Mouse (Mus musculus): ENCODE measurements around the gene Ptn. TPM values are rescaled to one million over a fixed set of nuclear protein-coding genes. Genes with fewer than 3 reads are reported as not detected.
A peak's percentile ranks its signal among the peaks of the same experiment; 100 is the strongest.

Ptn gene
- polyA plus RNA-seq, 1 experiment from 2014 or later = 858 TPM

DNA sequence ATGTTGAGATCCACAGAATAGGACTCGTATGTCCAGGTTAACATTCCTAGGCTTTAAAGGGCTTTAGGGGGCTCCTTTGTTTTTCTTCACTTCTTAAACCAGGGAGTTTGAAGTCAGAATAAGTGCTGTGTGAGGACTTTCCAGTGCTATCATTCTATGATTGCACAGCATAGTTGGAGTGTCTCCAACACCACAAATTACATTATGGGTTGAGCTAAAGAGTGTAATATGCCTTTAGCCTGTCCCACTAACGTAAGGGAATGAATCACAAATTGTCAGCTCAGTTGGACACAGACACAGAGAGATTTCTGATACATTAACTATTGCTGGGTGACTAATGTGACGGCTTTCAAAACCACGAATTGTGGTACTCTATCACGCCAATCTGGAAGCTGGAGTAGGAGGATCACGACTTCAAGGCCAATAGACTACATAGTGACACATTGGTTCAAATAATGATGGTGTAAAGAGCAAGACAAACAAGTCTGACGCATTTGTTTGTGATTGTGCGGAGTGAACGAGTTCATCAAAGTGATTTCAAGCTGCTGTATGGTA, 20.4 kb upstream of the Ptn start:
- Histone ChIP-seq H3K36me3 (ENCODE audit: control insufficient read depth, insufficient read depth, low read length) (no peaks in the 10 kb centered on the region), H3K4me1 (ENCODE audit: control insufficient read depth, insufficient read depth, low read length) (peaks cover 12% of the 10 kb centered on the region), H3K9ac (ENCODE audit: low read depth, low read length) (no peak overlapping the region), H3K27ac (replicated peaks; ENCODE audit: low read depth, low read length) (peak overlapping the region; percentile 39), H3K27me3 (replicated peaks; ENCODE audit: control insufficient read depth, insufficient read depth, low read length) (no peaks in the 10 kb centered on the region), H3K4me3 (ENCODE audit: low read depth, low read length) (no peak overlapping the region), H3K9me3 (ENCODE audit: control insufficient read depth, low read length) (no peaks in the 10 kb centered on the region), H3K4me2 (ENCODE audit: low read depth, low read length) (no peak overlapping the region)
- WGBS = 68% methylated on average over 9 of the region's 9 CpGs
- DNase-seq (ENCODE audit: low spot score) (peak; percentile 78), ATAC-seq (ENCODE audit: low read depth) (0 out of 2 replicates have a peak, but pooled peaks have one; percentile 60)

DNA sequence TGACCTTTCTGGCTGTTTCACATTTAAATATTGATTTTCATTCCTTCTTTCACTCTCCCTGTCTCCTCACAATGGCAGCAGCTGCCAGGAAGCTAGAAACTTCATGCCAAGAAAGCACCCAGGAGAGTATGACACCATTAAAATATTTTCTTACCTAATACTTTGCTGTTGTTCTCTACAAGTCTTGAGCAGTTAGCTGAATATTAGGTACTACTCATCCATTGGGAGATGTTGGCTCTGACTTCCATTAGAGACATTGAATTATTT, 9.7 kb upstream of the Ptn start:
- Histone ChIP-seq H3K36me3 (ENCODE audit: control insufficient read depth, insufficient read depth, low read length) (no peaks in the 10 kb centered on the region), H3K9ac (ENCODE audit: low read depth, low read length) (no peak overlapping the region), H3K9me3 (ENCODE audit: control insufficient read depth, low read length) (no peaks in the 10 kb centered on the region), H3K4me1 (ENCODE audit: control insufficient read depth, insufficient read depth, low read length) (peaks cover 24% of the 10 kb centered on the region), H3K27ac (replicated peaks; ENCODE audit: low read depth, low read length) (peak overlapping the region; percentile 71), H3K4me2 (ENCODE audit: low read depth, low read length) (0 out of 2 replicates have a peak overlapping the region, but pooled peaks have one; percentile 0), H3K27me3 (replicated peaks; ENCODE audit: control insufficient read depth, insufficient read depth, low read length) (no peaks in the 10 kb centered on the region), H3K4me3 (ENCODE audit: low read depth, low read length) (no peak overlapping the region)
- ATAC-seq (ENCODE audit: low read depth) (0 out of 2 replicates have a peak, but pooled peaks have one; percentile 13), DNase-seq (ENCODE audit: low spot score) (no peak)

DNA sequence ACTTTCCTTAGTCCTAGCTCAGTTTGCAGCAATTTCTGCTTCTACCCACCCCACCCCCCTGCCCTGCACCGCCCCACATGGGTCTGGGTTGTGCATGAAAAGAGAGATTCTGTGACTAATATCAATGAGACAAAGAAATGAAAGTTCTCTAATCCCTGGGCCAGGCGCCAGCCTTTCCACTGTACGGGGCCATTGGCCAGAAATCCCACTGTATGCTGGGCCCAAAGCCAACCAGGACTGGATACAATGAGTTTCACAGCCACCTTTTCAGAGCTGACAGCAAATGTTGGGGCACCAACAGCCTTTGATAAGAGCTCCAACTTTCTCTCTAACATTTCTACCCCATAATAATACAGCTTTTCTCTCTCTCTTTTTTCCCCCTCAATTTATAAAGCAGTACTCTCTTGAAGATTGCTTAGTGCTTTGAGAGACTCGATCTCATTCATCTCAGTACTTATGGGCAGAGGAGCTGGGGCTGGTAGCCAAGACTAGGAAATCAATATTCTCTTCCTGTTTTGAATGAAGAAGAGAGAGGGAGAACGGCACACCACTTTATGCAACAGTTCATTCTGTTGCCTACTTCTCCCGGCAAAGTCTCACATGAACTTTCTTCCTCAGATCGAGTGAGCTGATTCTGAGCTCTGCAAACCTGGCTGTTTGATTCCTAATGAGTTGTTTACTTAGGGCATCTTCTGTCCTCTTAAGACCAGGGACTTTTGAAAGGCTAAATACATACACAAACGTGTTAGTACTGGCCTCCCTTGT, 9.2 kb upstream of the Ptn start:
- Histone ChIP-seq H3K9me3 (ENCODE audit: control insufficient read depth, low read length) (no peaks in the 10 kb centered on the region), H3K27me3 (replicated peaks; ENCODE audit: control insufficient read depth, insufficient read depth, low read length) (no peaks in the 10 kb centered on the region), H3K36me3 (ENCODE audit: control insufficient read depth, insufficient read depth, low read length) (no peaks in the 10 kb centered on the region), H3K4me1 (ENCODE audit: control insufficient read depth, insufficient read depth, low read length) (peaks cover 24% of the 10 kb centered on the region), H3K4me3 (ENCODE audit: low read depth, low read length) (no peak overlapping the region), H3K4me2 (ENCODE audit: low read depth, low read length) (peak overlapping the region; percentile 0; the same call in 1 of the 2 replicates), H3K9ac (ENCODE audit: low read depth, low read length) (no peak overlapping the region), H3K27ac (replicated peaks; ENCODE audit: low read depth, low read length) (peak overlapping the region; percentile 71)
- WGBS = 18% methylated on average over 8 of the region's 8 CpGs
- DNase-seq (ENCODE audit: low spot score) (peak; percentile 94), ATAC-seq (ENCODE audit: low read depth) (peak; percentile 98)

DNA sequence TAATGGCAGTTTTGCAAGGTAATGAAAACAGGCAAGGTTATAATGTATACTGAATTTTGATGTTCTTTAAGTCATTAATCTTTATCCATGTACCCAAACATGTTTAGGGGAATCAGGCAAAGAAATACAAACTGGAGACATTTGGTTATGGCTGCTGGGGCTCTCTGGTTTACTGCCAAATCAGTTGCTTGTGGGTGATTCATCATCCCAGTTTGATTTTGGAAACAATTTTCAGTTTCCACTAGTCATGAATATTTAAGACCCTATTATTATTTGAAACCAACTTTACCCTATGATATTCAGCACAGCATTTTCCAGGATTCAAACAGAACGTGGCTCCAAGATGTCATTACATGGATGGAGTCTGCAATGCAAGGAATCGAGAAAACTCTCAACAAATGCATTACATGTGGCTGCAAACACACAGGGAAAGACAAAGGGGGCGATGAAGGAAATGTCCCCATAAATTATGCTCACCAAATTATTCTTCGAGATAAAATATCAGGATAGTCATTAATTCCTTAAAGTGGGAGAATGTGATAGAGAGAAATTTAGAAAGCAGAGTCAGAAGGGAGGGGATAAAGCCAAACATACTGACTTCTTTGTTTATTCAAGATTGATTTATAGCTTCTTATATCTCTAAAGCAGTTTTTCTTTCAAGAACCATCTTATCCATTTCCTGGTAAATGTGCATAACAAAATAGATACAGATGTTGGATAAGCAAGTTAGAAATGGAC, 8.4 kb upstream of the Ptn start:
- H3K9ac ChIP-seq (ENCODE audit: low read depth, low read length) = no peak overlapping the region
- WGBS = 38% methylated on average over 4 of the region's 4 CpGs
- ATAC-seq (ENCODE audit: low read depth) = no peak; the same call in 1 of the 2 replicates
- peaks cover 24% of the 10 kb centered on the region for H3K4me1 ChIP-seq (ENCODE audit: control insufficient read depth, insufficient read depth, low read length)
- no peak overlapping the region for H3K4me3 ChIP-seq (ENCODE audit: low read depth, low read length)
- H3K9me3 ChIP-seq (ENCODE audit: control insufficient read depth, low read length) = no peaks in the 10 kb centered on the region
- peak overlapping the region; percentile 71 for H3K27ac ChIP-seq (replicated peaks; ENCODE audit: low read depth, low read length)
- H3K36me3 ChIP-seq (ENCODE audit: control insufficient read depth, insufficient read depth, low read length) = no peaks in the 10 kb centered on the region
- peak overlapping the region; percentile 0; the same call in 1 of the 2 replicates for H3K4me2 ChIP-seq (ENCODE audit: low read depth, low read length)
- no peak for DNase-seq (ENCODE audit: low spot score)
- no peaks in the 10 kb centered on the region for H3K27me3 ChIP-seq (replicated peaks; ENCODE audit: control insufficient read depth, insufficient read depth, low read length)

DNA sequence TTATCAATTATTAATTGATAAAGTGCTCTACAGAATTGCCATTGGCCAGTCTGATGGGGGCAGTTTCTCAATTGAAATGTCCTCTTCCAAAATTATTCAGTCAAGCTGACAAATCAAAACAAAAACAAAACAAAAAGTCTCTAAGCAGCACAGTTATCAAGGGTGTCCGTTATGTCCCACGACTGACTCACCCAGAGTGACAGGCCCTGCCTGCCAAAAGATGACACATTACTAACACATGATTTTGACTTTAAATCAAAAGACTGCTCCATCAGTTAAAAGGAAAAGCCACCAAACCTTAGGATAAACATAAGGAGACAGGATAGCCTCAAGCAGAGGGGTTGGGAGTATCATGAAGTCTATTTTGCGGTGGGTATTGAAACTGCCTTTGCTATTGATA, 6.6 kb upstream of the Ptn start:
- no peak for ATAC-seq (ENCODE audit: low read depth)
- Histone ChIP-seq H3K36me3 (ENCODE audit: control insufficient read depth, insufficient read depth, low read length) (no peaks in the 10 kb centered on the region), H3K9me3 (ENCODE audit: control insufficient read depth, low read length) (no peaks in the 10 kb centered on the region), H3K27me3 (replicated peaks; ENCODE audit: control insufficient read depth, insufficient read depth, low read length) (no peaks in the 10 kb centered on the region), H3K9ac (ENCODE audit: low read depth, low read length) (no peak overlapping the region), H3K27ac (replicated peaks; ENCODE audit: low read depth, low read length) (no peak overlapping the region), H3K4me1 (ENCODE audit: control insufficient read depth, insufficient read depth, low read length) (peaks cover 27% of the 10 kb centered on the region), H3K4me2 (ENCODE audit: low read depth, low read length) (no peak overlapping the region), H3K4me3 (ENCODE audit: low read depth, low read length) (no peak overlapping the region)
- 82% methylated on average over 3 of the region's 3 CpGs for WGBS
- no peak for DNase-seq (ENCODE audit: low spot score)

DNA sequence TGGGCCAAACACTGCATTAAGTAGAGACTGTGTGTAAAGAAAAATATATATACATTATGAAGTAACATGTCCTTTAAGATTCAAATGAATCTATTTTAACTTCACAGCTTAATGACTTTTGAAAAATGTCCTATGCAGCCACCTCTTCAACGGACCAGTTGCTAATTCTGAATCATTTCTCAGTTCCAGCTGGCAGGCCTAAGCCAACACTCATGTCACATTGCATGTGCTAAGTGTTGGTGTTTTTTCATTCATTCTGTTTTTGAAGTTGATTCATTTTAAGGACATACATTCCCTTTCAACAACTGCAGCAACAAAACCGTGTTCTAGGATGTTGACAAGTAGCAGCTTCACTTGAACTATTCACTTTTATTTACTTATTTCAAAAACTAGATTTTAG, 6.0 kb upstream of the Ptn start:
- H3K4me2 ChIP-seq (ENCODE audit: low read depth, low read length) = no peak overlapping the region
- ATAC-seq (ENCODE audit: low read depth) (no peak), DNase-seq (ENCODE audit: low spot score) (no peak)
- H3K27me3 ChIP-seq (replicated peaks; ENCODE audit: control insufficient read depth, insufficient read depth, low read length) = no peaks in the 10 kb centered on the region
- no peaks in the 10 kb centered on the region for H3K9me3 ChIP-seq (ENCODE audit: control insufficient read depth, low read length)
- no peak overlapping the region for H3K4me3 ChIP-seq (ENCODE audit: low read depth, low read length)
- no peaks in the 10 kb centered on the region for H3K36me3 ChIP-seq (ENCODE audit: control insufficient read depth, insufficient read depth, low read length)
- peaks cover 28% of the 10 kb centered on the region for H3K4me1 ChIP-seq (ENCODE audit: control insufficient read depth, insufficient read depth, low read length)
- WGBS = 80% methylated on average over 2 of the region's 2 CpGs
- no peak overlapping the region for H3K27ac ChIP-seq (replicated peaks; ENCODE audit: low read depth, low read length)
- H3K9ac ChIP-seq (ENCODE audit: low read depth, low read length) = no peak overlapping the region

DNA sequence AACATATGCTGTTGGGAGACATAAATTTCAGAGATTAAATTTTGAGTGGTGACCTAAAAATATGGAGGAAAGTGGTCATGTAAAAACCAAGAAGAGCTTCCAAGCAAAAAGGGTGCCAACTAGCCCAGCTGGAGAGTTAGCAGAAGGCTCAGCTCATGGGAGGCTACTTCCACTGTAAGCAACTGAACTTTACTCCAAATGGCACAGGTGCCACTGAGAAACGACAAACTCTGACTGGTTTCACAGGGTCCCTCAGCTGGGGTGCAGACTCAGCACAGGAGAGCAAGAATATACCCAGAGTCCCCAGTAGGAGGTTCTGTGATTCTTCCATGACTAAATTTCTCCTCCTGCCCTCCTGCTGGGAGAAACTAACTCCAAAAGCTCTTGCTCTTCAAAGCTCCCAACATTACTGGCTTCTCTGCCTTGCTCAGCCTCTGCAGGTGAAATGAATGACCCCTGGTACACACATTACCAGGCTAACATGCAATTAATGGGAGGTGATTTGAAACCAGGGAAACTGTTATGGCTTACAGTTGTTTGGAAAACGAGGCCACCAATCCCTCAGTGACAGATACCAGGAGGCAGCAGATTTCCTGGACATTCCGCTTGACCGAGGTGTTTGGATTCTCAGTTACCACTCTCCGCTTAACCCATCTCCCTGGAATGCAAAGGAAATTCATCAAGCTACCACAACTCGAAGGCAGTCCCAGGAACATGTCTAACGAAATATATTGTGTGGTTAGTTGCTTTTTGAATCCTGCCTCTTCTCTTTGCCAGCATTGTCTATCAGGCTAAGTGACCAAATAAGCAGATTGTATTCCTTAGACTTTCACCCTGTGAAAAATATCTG, 2.9 kb upstream of the Ptn start:
- DNase-seq (ENCODE audit: low spot score) (no peak), ATAC-seq (ENCODE audit: low read depth) (no peak)
- Histone ChIP-seq H3K4me1 (ENCODE audit: control insufficient read depth, insufficient read depth, low read length) (peaks cover 14% of the 10 kb centered on the region), H3K4me3 (ENCODE audit: low read depth, low read length) (no peak overlapping the region), H3K9me3 (ENCODE audit: control insufficient read depth, low read length) (no peaks in the 10 kb centered on the region), H3K27me3 (replicated peaks; ENCODE audit: control insufficient read depth, insufficient read depth, low read length) (no peaks in the 10 kb centered on the region), H3K36me3 (ENCODE audit: control insufficient read depth, insufficient read depth, low read length) (no peaks in the 10 kb centered on the region), H3K4me2 (ENCODE audit: low read depth, low read length) (no peak overlapping the region), H3K27ac (replicated peaks; ENCODE audit: low read depth, low read length) (no peak overlapping the region), H3K9ac (ENCODE audit: low read depth, low read length) (no peak overlapping the region)
- WGBS = 68% methylated on average over 7 of the region's 7 CpGs

DNA sequence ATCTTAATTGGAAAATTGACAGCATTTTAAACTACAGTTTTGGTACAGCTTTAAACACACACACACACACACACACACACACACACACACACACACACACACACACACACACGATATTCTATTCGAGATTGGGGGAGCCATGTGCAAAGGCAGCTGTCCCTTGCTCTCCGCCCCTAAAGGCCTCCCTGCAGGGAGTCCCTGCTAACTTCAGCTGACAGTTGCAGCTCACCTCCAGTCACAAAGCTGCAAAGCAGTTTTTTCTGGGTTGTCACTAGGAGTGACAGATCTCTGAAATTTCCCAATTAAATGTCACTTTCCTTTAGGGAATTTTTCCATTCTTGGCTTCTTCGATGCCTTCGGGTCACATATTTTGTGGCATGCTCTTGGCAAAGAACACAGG, 428 bp upstream of the Ptn start:
- Histone ChIP-seq H3K27me3 (replicated peaks; ENCODE audit: control insufficient read depth, insufficient read depth, low read length) (no peaks in the 10 kb centered on the region), H3K4me3 (ENCODE audit: low read depth, low read length) (peak overlapping the region; percentile 62), H3K4me1 (ENCODE audit: control insufficient read depth, insufficient read depth, low read length) (peaks cover 16% of the 10 kb centered on the region), H3K36me3 (ENCODE audit: control insufficient read depth, insufficient read depth, low read length) (peaks cover 15% of the 10 kb centered on the region), H3K27ac (replicated peaks; ENCODE audit: low read depth, low read length) (peak overlapping the region; percentile 96), H3K4me2 (ENCODE audit: low read depth, low read length) (peak overlapping the region; percentile 56), H3K9ac (ENCODE audit: low read depth, low read length) (peak overlapping the region; percentile 79; the same call in 1 of the 2 replicates), H3K9me3 (ENCODE audit: control insufficient read depth, low read length) (no peaks in the 10 kb centered on the region)
- 7% methylated on average over 5 of the region's 5 CpGs for WGBS
- no peak for DNase-seq (ENCODE audit: low spot score)
- ATAC-seq (ENCODE audit: low read depth) = no peak; the same call in 1 of the 2 replicates
